Mouse (Mus musculus) telencephalon, adult 2 months (tissue): ENCODE data around the gene Pold4.
"Not testable (repeated sequence)": the region's sequence is repeated elsewhere in the genome, so short reads cannot be mapped to it uniquely, and the experiment has no call there.

ENCODE experiments used
- DNase-seq: peaks from one replicate; pipeline ENCODE4 v3.0.0-alpha.2; 2011; ENCODE audit warnings: low read depth, low spot score

Gene Pold4

DNA sequence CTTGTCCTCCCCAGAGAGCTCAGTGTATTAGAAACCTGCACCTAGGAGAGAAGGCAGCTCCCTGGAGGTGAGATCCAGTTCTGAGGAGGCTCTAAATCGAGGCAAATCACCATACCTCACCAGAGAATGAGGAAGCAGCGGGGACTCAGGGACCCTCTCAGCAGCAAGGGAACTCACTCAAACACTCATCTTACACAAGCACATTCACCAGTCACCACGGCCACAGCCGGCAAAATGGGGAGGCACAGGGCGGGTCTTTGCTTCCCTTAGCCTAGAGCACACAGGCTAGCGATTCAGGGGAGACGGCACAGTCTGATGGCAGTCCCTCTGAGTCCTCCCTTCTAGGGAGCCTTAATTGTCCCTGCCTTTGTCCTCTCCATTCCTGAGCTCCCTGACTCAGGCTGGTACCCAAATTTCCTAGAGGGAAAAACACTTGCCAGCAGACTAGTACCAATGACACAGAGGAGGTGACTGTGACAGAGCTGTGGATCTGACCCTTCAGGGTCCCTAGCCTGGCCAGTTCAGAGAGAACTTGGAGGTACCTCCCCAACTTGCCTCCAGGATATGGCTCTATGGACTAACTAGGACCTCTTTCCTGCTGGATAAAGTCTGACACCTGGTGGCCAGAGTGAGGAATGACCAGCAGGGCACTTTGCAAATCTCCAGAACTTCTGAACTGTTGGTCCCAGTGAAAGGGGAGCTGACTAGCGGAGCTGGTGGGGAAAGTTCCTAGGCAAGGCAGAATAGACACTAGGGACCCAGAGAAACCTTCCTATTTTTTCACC lies 3.6 kb upstream of the Pold4 start:
- no peak for DNase-seq

DNA sequence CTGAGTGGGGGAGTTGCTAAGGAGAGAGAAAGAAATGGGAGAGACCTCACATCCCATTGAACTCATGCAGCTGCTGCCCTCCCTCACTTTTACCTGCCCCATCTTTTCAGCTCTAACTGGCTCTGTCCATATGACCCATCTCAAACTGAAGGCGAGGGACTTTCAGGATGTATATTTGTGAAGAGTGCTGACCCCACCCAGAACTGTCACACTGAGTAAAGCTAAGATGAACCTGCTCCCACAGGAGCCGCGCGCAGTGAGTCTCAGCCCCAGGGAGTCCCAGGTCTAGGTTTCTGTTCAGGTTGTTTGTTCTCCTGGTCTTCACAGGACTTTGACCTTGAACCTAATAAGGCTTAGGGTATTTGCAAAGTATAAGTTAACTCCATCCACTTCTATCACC lies 2.8 kb upstream of the Pold4 start:
- DNase-seq: no peak

DNA sequence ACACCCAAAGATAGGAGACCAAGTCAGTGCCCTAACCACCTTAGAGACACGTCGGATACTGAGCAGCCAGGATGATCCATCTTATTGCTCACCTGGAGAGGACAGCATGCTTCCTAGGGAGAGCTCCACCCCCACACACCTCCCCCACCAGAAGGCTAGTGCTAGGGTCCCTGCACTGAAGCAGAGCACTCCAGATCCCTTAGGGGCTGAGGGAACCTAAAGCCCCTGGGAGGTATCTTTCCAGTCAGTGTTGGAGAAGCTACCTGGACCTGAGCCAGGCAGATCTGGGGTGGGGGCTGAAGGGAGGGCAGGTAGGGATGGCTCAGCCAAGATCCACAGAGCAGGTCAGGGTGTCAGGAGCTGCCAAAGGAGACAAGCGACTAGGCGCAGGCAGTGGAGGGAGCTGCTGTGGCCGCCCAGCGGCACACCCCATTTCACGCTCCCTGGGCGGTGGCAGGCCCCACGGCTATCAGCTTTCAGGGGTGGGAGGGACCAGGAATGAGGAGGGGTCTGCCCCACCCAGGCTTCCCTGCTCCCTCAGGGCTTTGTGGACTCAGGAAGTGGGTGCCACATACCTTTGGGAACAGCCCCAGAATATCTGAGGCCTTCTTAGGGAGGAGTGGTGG lies 2.1 kb upstream of the Pold4 start:
- DNase-seq: no peak

DNA sequence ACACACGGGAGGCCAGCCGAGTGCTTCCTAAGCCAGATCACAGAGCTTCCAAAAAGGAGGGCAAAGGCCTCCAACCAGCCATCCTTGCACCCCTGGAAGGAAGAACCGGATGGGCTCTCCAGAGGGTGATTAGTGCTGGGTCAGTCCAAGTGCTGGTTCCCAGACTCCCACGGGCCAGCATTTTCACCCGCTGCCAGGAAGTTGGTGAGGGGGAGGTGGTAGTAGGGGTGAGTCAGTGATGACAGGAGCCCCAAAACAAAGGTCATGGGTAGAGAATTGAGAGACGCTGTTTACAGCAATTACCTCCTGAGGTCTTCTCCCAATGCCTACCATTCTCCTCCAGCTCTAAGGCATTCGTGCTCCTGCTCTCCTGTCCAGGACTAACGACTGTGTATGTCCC lies 1.3 kb upstream of the Pold4 start:
- no peak for DNase-seq

DNA sequence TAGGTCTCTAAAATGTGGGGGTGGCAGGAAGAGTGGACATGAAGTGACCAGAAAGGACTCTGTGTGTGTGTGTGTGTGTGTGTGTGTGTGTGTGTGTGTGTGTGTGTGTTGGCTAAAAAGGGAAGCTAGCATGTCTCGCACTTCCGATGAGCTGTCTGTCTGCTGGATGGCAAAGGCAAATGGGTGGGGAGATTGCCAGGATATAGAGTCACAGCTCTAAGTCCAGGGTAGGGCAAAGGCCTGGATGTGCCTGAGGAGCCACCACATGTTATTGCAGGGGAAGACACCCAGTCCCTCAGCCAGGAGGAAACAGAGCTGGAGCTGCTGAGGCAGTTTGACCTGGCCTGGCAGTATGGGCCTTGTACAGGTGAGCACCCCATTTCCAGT lies 480 bp downstream of the Pold4 start:
- DNase-seq: no peak

DNA sequence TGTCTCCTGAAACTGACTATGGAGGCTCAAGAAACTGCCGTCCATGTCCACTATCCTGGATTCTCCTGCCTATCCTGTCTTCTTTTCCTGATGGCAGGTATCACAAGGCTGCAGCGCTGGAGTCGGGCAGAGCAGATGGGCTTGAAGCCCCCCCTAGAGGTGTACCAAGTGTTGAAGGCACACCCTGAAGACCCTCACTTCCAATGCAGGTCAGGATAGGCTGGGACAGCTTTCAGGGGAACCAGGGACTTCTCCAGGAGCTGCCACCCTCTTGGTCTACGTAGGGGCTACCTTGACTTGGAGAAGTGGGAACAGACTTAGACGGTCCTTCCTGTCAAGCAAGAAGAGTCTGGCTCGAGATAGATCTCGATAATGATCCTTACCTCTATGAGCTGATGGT lies 952 bp downstream of the Pold4 start:
- no peak for DNase-seq

DNA sequence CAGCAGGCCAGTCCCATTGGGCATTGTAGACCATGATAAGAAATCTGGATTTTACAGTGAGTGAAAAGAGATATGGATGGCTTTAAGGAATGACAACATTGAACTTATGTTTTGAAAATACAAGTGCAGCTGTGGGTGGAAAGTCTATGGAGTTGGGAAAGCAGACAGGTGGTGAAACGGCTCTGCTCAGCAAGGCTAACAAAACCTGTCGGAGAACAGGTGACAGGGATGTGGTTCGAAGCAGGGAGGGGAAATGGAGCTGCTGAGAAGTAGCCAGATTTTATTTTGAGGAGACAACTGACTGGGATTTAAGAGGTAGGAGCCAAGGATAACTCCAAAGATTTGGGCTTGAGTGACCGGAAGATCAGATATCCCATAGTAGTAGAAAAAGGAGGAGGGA lies 2.8 kb downstream of the Pold4 start:
- no peak for DNase-seq

DNA sequence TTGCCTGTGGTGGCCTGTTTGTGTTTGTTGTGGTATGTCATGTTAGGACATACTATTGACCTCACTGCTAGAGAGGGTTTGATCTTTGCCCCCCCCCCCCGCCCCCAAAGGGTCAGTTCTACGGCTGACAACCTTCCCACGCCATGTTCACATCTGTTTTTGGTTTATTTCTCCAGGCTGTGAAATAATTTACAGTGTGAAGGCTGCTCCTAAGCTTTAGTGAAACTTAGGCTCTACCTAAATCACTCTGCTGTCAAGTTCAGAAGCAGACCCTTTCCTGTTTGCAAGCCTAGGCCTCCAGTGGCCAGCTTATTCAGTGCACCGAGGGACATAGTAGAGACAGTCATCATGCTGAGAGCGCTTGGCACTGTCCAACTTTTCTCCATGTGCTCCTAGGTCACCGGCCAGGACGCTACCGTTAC lies 8.6 kb downstream of the Pold4 start:
- DNase-seq: no peak

DNA sequence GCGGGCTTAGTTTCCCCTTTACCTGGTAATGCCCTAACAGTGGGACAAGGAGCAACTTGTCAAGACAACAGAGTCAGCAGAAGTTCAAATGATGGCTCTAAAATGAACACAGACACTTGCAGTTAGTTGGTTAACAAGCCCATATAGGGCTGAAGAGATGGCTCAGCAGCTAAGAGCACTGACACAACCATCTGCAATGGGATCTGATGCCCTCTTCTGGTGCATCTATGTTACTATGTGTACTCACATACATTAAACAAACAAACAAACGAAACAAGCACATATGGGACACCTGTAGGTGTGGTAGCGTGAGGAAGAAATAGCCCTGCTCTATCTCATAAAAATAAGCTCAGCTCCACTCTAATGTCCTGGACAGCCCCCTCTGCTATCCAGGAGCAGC lies 10.7 kb downstream of the Pold4 start:
- no peak for DNase-seq

DNA sequence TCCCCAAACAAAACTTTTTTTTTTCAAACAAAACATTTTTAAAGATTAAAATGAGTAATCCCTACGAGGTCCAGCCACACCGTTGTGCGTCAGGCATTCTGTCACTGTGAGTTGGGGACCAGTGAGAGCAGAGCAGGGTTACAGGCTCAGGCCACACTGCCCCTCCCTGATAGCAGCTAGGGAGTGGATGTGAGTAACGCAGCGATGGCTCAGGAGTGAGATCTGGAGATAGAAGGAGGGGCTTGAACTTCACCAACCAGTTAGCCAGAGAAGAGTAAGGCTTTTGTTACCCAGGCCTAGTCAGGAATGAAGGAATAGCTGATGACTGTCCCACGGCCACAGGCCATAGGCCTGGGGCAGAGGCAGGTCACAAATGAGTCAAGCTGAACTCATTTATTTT lies 13.1 kb downstream of the Pold4 start:
- DNase-seq: no peak

DNA sequence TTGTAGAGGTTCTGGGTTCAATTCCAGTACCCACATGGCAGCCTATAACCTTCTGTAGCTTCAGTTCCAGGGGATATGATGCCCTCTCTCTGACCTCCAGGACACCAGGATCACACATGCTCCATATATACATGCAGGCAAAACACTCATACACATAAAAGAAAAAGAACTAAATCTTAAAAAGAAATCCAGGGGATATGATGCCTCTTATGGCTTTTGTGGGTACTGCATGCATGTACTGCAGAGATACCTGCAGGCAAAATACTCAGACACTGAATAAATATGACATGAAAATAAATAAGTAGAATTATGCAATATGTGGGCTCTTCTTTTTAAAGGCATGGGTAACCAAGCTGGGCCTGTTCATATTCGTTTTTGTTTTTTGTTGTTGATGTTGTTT lies 15.3 kb downstream of the Pold4 start:
- DNase-seq: no peak

DNA sequence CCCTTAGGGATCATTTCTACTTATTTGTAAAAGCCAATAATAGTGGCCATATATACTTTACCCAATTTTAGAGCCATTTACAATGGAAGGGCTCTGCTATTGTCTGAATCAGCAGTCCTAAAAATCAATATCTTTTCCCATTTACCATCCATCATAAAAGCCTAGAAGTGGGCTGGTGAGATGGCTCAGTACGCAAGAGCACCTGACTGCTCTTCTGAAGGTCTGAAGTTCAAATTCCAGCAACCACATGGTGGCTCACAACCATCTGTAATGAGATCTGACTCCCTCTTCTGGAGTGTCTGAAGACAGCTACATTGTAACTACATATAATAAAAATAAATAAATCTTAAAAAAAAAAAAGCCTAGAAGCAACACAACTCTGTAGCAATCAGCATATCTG lies 17.0 kb downstream of the Pold4 start:
- DNase-seq: not testable (repeated sequence)

DNA sequence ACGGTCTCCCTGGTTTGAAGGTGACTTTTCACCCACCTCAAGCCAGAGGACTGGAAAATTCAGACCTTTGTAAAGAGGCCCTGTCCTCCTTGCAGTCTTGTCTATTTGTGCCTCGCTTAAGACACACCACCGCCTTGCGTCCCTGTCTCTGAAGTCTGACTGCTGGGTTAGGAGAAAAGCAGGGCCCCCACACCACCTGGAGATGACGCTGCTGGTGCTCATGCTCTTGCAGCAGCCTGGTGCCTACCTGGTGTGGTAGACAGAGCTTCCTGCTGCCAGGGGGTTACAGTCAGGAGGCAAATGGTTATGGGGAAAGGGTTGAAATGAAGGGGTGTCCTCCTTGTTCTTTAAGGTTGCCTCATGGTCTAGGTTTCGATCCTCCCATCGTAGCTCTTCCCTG lies 22.5 kb downstream of the Pold4 start:
- DNase-seq: no peak

DNA sequence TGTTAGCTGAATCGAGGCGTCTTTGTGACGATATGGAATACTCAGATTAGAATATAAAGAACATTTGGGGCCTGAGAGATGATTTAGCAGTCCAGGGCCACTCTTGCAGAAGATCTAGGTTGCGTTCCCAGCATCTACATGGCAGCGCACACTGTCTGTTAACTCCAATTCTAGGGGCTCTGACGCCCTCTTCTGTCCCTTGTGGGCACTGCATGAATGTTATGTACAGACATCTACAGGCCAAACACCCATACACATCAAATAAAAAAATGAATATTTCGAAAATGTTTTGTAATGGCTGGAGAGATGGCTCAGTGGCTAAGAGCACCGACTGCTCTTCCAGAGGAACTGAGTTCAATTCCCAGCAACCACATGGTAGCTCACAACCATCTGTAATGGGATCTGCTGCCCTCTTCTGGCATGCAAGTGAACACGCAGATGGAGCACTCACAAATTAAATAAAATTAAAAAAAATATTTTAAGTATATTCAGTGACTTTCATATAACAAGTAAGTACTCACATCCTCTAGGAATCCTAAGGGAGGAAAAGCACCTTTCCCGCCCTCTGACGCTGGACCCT lies 24.0 kb downstream of the Pold4 start:
- no peak for DNase-seq

DNA sequence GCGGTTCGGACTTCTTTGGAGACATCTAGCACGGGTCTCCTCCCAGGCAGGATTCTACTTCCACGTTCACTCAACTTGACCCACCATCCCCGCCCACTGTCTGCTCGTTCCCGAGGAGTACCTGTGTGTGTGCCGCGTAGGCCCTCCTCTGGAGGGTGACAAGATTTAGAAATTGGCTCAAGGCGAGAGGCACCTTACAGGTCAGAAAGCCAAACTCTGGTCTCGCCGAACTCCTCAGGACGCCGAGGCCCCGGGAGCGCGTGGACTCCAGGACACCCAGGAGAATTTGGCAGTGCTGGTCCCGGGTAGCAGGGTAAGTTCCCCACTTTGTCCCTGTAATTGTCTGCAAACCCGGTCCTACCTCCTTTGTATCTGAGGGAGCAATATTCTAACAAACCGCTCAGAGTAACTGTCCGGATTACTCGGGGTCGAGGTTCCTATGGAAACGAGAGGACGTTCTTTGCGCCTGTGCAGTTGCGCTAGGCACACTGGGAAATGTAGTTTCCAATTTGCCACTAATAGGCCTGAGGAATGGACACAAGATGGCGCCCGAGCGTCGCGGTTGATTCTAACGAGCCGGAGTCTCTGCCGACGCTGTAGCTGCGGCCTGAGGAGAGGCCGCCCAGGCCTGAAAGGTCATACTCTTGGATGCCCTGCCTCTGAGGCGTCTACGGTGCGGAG lies 25.7 kb downstream of the Pold4 start:
- peak; percentile 91 for DNase-seq

DNA sequence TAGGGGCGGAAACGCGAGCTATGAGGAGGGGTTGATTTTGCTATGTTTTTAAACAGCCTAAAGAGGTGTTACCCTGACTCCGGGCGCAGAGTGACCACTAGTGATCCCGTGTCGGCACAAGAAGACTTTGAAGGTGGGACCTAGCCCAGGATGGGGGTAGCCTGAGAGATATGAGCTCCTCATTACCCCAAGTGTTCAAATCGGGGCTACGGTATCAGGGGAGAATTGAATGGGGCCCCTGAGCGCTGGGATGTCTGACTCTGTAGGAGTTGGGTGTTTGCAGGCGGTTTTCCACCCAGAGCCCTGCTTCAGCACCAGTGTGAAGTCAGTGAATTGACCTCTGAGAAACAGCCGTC lies 26.2 kb downstream of the Pold4 start:
- no peak for DNase-seq

DNA sequence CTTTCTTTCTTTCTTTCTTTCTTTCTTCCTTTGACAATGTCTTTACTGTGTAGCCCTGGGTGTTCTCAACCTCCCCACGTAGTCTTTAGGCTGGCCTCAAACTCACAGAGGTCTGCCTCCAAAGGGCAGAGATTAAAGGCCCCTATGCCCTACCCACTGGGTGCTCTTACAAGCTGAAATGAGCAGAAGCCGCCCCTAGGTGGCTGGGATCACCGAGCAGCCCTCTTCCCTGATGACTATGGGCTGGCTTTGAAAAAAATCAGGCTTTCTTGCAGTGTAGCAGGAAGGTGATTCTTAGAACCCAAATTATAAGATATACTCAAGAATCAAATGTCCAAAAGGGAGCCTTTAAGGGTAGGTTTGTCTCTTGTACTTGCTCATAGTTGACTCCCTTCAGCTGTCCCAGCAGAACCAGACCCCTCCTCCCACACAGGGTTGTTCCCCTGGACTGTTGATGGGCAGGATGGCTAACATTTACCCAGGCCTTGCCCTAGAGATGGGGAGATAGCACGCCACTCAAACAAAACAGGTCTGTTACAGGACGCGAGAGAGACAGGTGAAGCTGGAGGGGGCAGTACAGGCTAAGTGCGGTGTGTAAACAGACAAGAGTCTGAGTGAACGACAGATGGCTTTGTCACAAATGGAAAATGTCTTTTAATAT lies 29.5 kb downstream of the Pold4 start:
- no peak for DNase-seq

DNA sequence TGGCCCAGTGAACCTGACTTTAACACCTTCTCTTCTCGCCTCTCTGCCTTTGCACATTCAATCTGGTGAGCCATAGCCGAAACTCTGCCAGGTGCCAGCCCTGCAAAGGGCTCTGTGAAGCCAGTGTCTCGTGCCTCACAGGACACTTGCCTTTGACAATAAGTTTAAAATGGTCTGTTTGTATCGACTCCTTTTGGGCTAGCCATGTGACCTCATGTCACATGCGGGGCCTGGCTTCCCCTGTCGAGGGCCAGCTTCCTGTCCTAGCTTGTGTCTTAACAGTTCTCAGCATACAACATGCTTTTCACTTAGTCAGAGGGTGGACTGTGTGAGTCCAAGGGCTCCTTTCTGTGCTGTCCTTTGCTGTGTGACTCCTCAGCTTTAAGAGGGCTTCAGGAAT lies 31.1 kb downstream of the Pold4 start:
- no peak for DNase-seq

DNA sequence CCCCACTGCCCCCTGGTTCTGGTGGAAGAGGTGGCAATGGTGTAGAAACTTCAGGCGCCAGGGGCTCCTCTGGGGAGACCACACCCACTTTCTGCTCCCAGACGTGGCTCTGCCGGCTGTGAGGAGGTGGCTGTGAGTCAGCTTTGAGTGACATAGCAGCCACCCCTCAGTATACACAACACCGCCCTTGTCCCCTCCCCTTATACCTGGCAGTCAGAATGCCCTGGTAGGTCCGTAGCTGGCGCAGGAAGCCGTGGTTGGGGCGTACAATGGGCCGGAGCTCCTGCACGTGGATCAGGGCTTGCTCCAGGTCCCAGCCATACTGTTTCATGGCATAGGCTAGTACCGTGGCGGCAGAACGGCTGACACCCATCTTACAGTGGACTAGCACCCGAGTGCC lies 32.0 kb downstream of the Pold4 start:
- no peak for DNase-seq

DNA sequence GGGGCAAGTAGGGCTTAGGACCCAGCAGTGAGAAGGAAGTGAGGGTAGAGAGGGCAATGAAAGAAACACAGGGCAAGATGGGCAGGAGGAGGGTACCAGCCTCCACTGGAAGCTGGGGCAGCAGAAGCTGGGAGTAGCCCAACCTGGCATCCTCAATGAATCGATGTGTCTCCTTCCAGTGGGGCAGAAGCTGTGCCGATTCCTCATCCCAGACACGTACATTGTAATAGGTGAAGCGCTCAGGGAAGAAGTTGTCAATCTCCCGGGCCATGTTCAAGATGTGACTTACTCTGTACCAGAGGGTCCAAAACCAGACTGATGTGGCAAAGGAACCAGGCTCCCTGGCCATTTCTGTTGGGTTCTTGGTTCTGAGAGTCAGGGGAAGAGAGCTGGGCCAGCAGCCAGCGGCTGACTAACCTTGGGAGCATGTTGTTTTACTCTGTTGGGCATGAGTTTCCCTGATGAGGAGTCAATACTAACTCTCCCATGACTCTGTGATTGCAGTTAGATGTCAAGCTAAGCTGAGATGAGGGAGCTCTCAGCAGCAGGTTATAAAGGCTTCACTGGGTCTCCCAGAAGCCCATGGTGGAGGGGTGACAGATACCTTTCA lies 32.6 kb downstream of the Pold4 start:
- DNase-seq: no peak

DNA sequence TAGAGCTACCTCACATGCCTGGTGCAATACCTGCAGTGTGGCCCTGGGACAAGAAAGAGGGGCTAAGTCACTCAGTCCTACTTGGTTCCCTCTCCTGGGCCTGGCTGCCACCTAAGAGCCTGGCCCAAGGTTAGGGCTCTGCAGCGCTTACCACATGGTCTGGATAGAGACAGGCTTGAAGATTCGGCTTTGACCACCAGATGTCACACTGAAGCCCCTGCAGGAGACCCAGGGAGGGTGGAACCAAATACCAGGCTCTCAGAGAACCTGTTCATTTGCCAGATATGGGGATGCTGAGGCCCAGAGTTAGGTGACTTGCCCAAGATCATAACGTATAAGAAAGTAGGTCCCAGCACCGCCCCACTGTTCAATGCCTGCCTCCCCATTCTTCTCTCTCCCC lies 34.3 kb downstream of the Pold4 start:
- DNase-seq: no peak
